8 mouse cellular contexts compared by ENCODE assay signal in genomic region chr11:102207825-102208777, GRCm38 (mm10). TPM values are rescaled to one million over a fixed set of nuclear protein-coding genes. Genes with fewer than 3 reads are reported as not detected.
DNase-seq lines count a peak whose midpoint lies in the region; ATAC-seq lines count a peak whose summit lies in the region.

No protein-coding gene starts in this region.

- 45% methylated on average over 11 of the region's 11 CpGs for WGBS in heart, embryonic 10.5 days

- H3K9me3 ChIP-seq in heart, embryonic 10.5 days, result no peaks in the 10 kb centered on the region

- DNase-seq in thymus, postnatal 14 days, result peak; percentile 21
- no peak for DNase-seq in thymus, postnatal 25 days
- no peak for DNase-seq in heart, embryonic 10.5 days (ENCODE audit: low spot score)
- peak; percentile 74 for DNase-seq in layer of hippocampus, adult 9-11 months
- peak; percentile 66 for DNase-seq in neural tube, embryonic 10.5 days (ENCODE audit: extremely low spot score, low spot score)
- DNase-seq in thymus, postnatal 10 days (ENCODE audit: low spot score in 2 of 2), result no peak
- no peak for DNase-seq in spleen, adult 18-20 months

- H3K4me3 ChIP-seq in heart, embryonic 10.5 days, result 0 out of 2 replicates have a peak overlapping the region, but pooled peaks have one; percentile 3

- peak overlapping the region; percentile 72 for H3K27ac ChIP-seq in heart, embryonic 10.5 days

- no peaks in the 10 kb centered on the region for H3K27me3 ChIP-seq in heart, embryonic 10.5 days (ENCODE audit: insufficient read depth, poor library complexity, severe bottlenecking)

- H3K4me1 ChIP-seq in heart, embryonic 10.5 days, result peaks cover 94% of the 10 kb centered on the region

- no peak for ATAC-seq in megakaryocyte-erythroid progenitor cell, adult 5-6 weeks (replicated peaks; ENCODE audit: low FRiP score, low TSS enrichment, poor library complexity, severe bottlenecking)

- peaks cover 47% of the 10 kb centered on the region for H3K36me3 ChIP-seq in heart, embryonic 10.5 days

RNA-seq across cellular contexts. Expression of gene G6pc3, which starts 18.7 kb away (rescaled TPM):
- 35.0 and 40.9 TPM in 2 replicates for polyA plus RNA-seq in heart, embryonic 10.5 days (2016; fragmentation: Nextera tagmentation; extraction: Ambion mirVana)
- total RNA-seq in megakaryocyte-erythroid progenitor cell, adult 5-6 weeks (2014; fragmentation: Nextera tagmentation), result 71.5 and 93.3 TPM in 2 replicates
- 39.9 and 59.4 TPM in 2 replicates for total RNA-seq in megakaryocyte-erythroid progenitor cell, adult 5-6 weeks (2017)

RNA-seq across cellular contexts. Expression of gene Hdac5, which starts 21.9 kb away (rescaled TPM):
- polyA plus RNA-seq in heart, embryonic 10.5 days (2016; fragmentation: Nextera tagmentation; extraction: Ambion mirVana), result 84.9 and 103 TPM in 2 replicates
- total RNA-seq in megakaryocyte-erythroid progenitor cell, adult 5-6 weeks (2014; fragmentation: Nextera tagmentation), result 10.7 and 16.6 TPM in 2 replicates
- total RNA-seq in megakaryocyte-erythroid progenitor cell, adult 5-6 weeks (2017), result 6.1 and 11.4 TPM in 2 replicates

RNA-seq across cellular contexts. Expression of gene Lsm12, which starts 23.0 kb away (rescaled TPM):
- polyA plus RNA-seq in heart, embryonic 10.5 days (2016; fragmentation: Nextera tagmentation; extraction: Ambion mirVana), result 90.9 and 108 TPM in 2 replicates
- total RNA-seq in megakaryocyte-erythroid progenitor cell, adult 5-6 weeks (2014; fragmentation: Nextera tagmentation), result 110 TPM in 2 replicates
- total RNA-seq in megakaryocyte-erythroid progenitor cell, adult 5-6 weeks (2017), result 71.3 and 94.9 TPM in 2 replicates

RNA-seq across cellular contexts. Expression of gene BC030867, which starts 40.6 kb away (rescaled TPM):
- polyA plus RNA-seq in heart, embryonic 10.5 days (2016; fragmentation: Nextera tagmentation; extraction: Ambion mirVana), result 16.5 and 19.4 TPM in 2 replicates
- total RNA-seq in megakaryocyte-erythroid progenitor cell, adult 5-6 weeks (2014; fragmentation: Nextera tagmentation), result 36.4 and 48.1 TPM in 2 replicates
- 7.5 and 12.3 TPM in 2 replicates for total RNA-seq in megakaryocyte-erythroid progenitor cell, adult 5-6 weeks (2017)

RNA-seq across cellular contexts. Expression of gene Tmem101, which starts 51.9 kb away (rescaled TPM):
- polyA plus RNA-seq in heart, embryonic 10.5 days (2016; fragmentation: Nextera tagmentation; extraction: Ambion mirVana), result 40.8 and 44.6 TPM in 2 replicates
- total RNA-seq in megakaryocyte-erythroid progenitor cell, adult 5-6 weeks (2014; fragmentation: Nextera tagmentation), result 4.7 and 9.3 TPM in 2 replicates
- total RNA-seq in megakaryocyte-erythroid progenitor cell, adult 5-6 weeks (2017), result 11.8 and 15.7 TPM in 2 replicates

Comparison
In these comparisons a context has a peak if more than half of its experiments do, and no peak if none do; other contexts are left out.
1. DNase-seq: peak in thymus, postnatal 14 days (single experiment), layer of hippocampus, adult 9-11 months (single experiment) and neural tube, embryonic 10.5 days (single experiment); none in thymus, postnatal 25 days (single experiment), heart, embryonic 10.5 days (single experiment), thymus, postnatal 10 days (0 of 2) and spleen, adult 18-20 months (0 of 2).